Mouse (Mus musculus): ENCODE data around the gene 2810006K23Rik. TPM values are rescaled to one million over a fixed set of nuclear protein-coding genes. Genes with fewer than 3 reads are reported as not detected.
"Not testable (repeated sequence)": the region's sequence is repeated elsewhere in the genome, so short reads cannot be mapped to it uniquely, and the experiment has no call there.

2810006K23Rik gene
- 15.9 and 16.7 TPM in 2 replicates for polyA plus RNA-seq (2015; fragmentation: Nextera tagmentation; extraction: Ambion mirVana)

- H3K36me3 ChIP-seq, result peaks cover 9% of the 10 kb centered on the region; the same call in 1 of the 2 replicates
Measured at GRCm38 (mm10) chr5:124327510-124328364, at the start of gene 2810006K23Rik, which contains the start of gene Mphosph9. 2810006K23Rik (plus strand) TSS chr5:124328089. Mphosph9 (minus strand) TSS chr5:124327972.

GRCm38 (mm10) chr5:124282854-124283253, 45.0 kb upstream of the 2810006K23Rik start:
- H3K27ac ChIP-seq, result no peak overlapping the region
- H3K27me3 ChIP-seq, result no peaks in the 10 kb centered on the region
- H3K9me3 ChIP-seq, result no peaks in the 10 kb centered on the region; the same call in 1 of the 2 replicates
- no peak for ATAC-seq
- H3K9ac ChIP-seq (replicated peaks), result no peak overlapping the region
- peaks cover 80% of the 10 kb centered on the region for H3K36me3 ChIP-seq
- H3K4me3 ChIP-seq (replicated peaks), result no peak overlapping the region
- H3K4me1 ChIP-seq (replicated peaks), result no peaks in the 10 kb centered on the region
- 94% methylated on average over 2 of the region's 2 CpGs for WGBS
- no peak overlapping the region for H3K4me2 ChIP-seq (replicated peaks)

More at GRCm38 (mm10) chr5:124327510-124328364, at the start of gene 2810006K23Rik, which contains the start of gene Mphosph9:
- under 1% methylated on average over 72 of the region's 72 CpGs for WGBS
- H3K4me2 ChIP-seq (replicated peaks), result peak within 1 kb of the TSS; percentile 94
- peak within 1 kb of the TSS; percentile 75 for H3K9ac ChIP-seq (replicated peaks)
- H3K27me3 ChIP-seq, result no peaks in the 10 kb centered on the region
- no peaks in the 10 kb centered on the region for H3K9me3 ChIP-seq
- peak within 1 kb of the TSS; percentile 59 for H3K4me3 ChIP-seq (replicated peaks)
- peak; percentile 97 for ATAC-seq
- H3K27ac ChIP-seq, result peak within 1 kb of the TSS; percentile 96
- peaks cover 30% of the 10 kb centered on the region for H3K4me1 ChIP-seq (replicated peaks)

DNA sequence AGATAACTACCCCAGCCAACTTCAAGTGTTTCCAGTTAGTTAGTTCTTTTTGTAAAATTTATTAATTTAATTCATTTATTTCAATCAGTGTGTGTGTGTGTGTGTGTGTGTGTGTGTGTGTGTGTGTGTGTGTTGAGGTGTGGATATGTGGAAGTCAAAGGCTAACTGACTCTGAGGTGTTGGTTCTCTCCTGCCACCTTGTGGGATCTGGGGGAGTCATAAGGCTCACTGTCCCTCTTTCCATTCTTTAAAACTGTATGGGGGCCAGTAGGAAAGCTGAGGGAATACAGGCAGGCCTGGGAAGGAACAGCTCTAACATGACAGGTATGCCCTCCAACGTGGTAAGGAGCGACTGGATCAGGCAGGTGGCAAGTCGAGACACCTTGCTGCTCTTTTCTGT, 43.6 kb upstream of the 2810006K23Rik start:
- ATAC-seq, result no peak
- Histone ChIP-seq H3K4me1 (replicated peaks) (no peaks in the 10 kb centered on the region), H3K9ac (replicated peaks) (no peak overlapping the region), H3K27me3 (no peaks in the 10 kb centered on the region), H3K4me2 (replicated peaks) (no peak overlapping the region), H3K4me3 (replicated peaks) (no peak overlapping the region), H3K36me3 (peaks cover 81% of the 10 kb centered on the region), H3K27ac (no peak overlapping the region), H3K9me3 (no peaks in the 10 kb centered on the region; the same call in 1 of the 2 replicates)
- WGBS, result 79% methylated on average over 3 of the region's 3 CpGs

- H3K27me3 ChIP-seq, result no peaks in the 10 kb centered on the region
- no peak overlapping the region for H3K4me3 ChIP-seq (replicated peaks)
- H3K4me2 ChIP-seq (replicated peaks), result no peak overlapping the region
- H3K9me3 ChIP-seq, result no peaks in the 10 kb centered on the region; the same call in 1 of the 2 replicates
- H3K9ac ChIP-seq (replicated peaks), result no peak overlapping the region
- over 99% methylated on average over 6 of the region's 6 CpGs for WGBS
- H3K36me3 ChIP-seq, result peaks cover 87% of the 10 kb centered on the region
- no peak for ATAC-seq
- no peaks in the 10 kb centered on the region for H3K4me1 ChIP-seq (replicated peaks)
- H3K27ac ChIP-seq, result no peak overlapping the region
Measured at GRCm38 (mm10) chr5:124287616-124288247, 40.2 kb upstream of the 2810006K23Rik start.

- H3K4me3 ChIP-seq (replicated peaks), result no peak overlapping the region
- no peak overlapping the region for H3K4me2 ChIP-seq (replicated peaks)
- peaks cover 91% of the 10 kb centered on the region for H3K36me3 ChIP-seq
- no peaks in the 10 kb centered on the region; the same call in 1 of the 2 replicates for H3K9me3 ChIP-seq
- no peaks in the 10 kb centered on the region for H3K27me3 ChIP-seq
- no peak overlapping the region for H3K9ac ChIP-seq (replicated peaks)
- no peak overlapping the region for H3K27ac ChIP-seq
- no peaks in the 10 kb centered on the region for H3K4me1 ChIP-seq (replicated peaks)
- no peak for ATAC-seq
- WGBS, result 94% methylated on average over 4 of the region's 4 CpGs
Measured at GRCm38 (mm10) chr5:124290216-124290615, 37.7 kb upstream of the 2810006K23Rik start.

GRCm38 (mm10) chr5:124293967-124294366, 33.9 kb upstream of the 2810006K23Rik start:
- Histone ChIP-seq H3K27me3 (no peaks in the 10 kb centered on the region), H3K36me3 (peaks cover 91% of the 10 kb centered on the region), H3K9me3 (no peaks in the 10 kb centered on the region), H3K27ac (no peak overlapping the region), H3K9ac (replicated peaks) (no peak overlapping the region), H3K4me3 (replicated peaks) (no peak overlapping the region), H3K4me2 (replicated peaks) (no peak overlapping the region), H3K4me1 (replicated peaks) (no peaks in the 10 kb centered on the region)
- 96% methylated on average over 5 of the region's 5 CpGs for WGBS
- no peak for ATAC-seq

- 97% methylated on average over 4 of the region's 4 CpGs for WGBS
- H3K9ac ChIP-seq (replicated peaks), result no peak overlapping the region
- peaks cover 76% of the 10 kb centered on the region for H3K36me3 ChIP-seq
- H3K4me2 ChIP-seq (replicated peaks), result no peak overlapping the region
- no peak overlapping the region for H3K27ac ChIP-seq
- no peak for ATAC-seq
- no peaks in the 10 kb centered on the region for H3K4me1 ChIP-seq (replicated peaks)
- H3K27me3 ChIP-seq, result no peaks in the 10 kb centered on the region
- H3K9me3 ChIP-seq, result no peaks in the 10 kb centered on the region
- H3K4me3 ChIP-seq (replicated peaks), result no peak overlapping the region
Measured at GRCm38 (mm10) chr5:124296475-124296874, 31.4 kb upstream of the 2810006K23Rik start.

DNA sequence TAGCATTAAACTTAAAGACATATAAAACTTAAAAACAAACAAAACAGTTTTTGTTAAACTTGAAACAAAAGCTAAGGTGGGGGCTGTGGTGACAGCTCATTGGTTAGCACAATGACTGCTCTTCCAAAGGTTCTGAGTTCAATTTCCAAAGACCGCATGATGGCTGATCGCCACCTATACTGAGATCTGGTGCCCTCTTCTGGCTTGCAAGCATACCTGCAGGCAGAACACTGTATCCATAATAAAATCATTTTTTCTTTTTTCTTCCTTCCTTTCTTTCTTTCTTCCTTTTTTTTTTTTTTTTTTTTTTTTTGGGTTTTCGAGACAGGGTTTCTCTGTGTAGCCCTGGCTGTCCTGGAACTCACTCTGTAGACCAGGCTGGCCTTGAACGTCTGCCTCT, 28.6 kb upstream of the 2810006K23Rik start:
- peaks cover 66% of the 10 kb centered on the region for H3K36me3 ChIP-seq
- WGBS, result 67% methylated on average over 4 of the region's 4 CpGs
- not testable (repeated sequence) for H3K9ac ChIP-seq (replicated peaks); H3K27ac ChIP-seq; ATAC-seq; H3K4me2 ChIP-seq (replicated peaks); H3K4me1 ChIP-seq (replicated peaks); H3K4me3 ChIP-seq (replicated peaks); H3K9me3 ChIP-seq; H3K27me3 ChIP-seq

- Histone ChIP-seq H3K4me3 (replicated peaks) (no peak overlapping the region), H3K9ac (replicated peaks) (no peak overlapping the region), H3K9me3 (no peaks in the 10 kb centered on the region), H3K36me3 (peaks cover 63% of the 10 kb centered on the region), H3K4me1 (replicated peaks) (no peaks in the 10 kb centered on the region), H3K27me3 (no peaks in the 10 kb centered on the region), H3K4me2 (replicated peaks) (no peak overlapping the region), H3K27ac (no peak overlapping the region)
- WGBS, result 83% methylated on average over 4 of the region's 4 CpGs
- ATAC-seq, result no peak
Measured at GRCm38 (mm10) chr5:124300132-124300531, 27.8 kb upstream of the 2810006K23Rik start.

DNA sequence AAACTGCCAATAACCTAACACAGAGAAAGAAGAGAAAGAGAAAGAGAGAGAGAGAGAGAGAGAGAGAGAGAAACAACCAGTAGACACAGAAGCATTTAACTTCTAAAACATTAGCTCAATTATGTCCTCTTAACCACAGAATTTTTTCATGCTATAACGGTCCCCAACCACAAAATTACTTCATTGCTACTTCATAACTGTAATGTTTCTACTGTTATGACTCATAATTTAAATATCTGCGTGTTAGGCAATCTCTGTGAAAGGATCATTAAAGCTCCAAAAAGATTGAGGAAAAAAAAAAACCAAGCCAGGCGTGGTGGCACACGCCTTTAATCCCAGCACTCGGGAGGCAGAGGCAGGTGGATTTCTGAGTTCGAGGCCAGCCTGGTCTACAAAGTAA, 25.0 kb upstream of the 2810006K23Rik start:
- H3K36me3 ChIP-seq, result peaks cover 67% of the 10 kb centered on the region
- H3K4me1 ChIP-seq (replicated peaks); H3K4me3 ChIP-seq (replicated peaks); H3K27ac ChIP-seq; H3K9me3 ChIP-seq; ATAC-seq; H3K9ac ChIP-seq (replicated peaks); H3K27me3 ChIP-seq; H3K4me2 ChIP-seq (replicated peaks): not testable (repeated sequence)
- WGBS, result 92% methylated on average over 6 of the region's 6 CpGs

GRCm38 (mm10) chr5:124309155-124309554, 18.7 kb upstream of the 2810006K23Rik start:
- WGBS, result 70% methylated on average over 10 of the region's 10 CpGs
- ATAC-seq, result no peak
- H3K27me3 ChIP-seq, result no peaks in the 10 kb centered on the region

GRCm38 (mm10) chr5:124310091-124310490, 17.8 kb upstream of the 2810006K23Rik start:
- WGBS, result 95% methylated on average over 11 of the region's 11 CpGs
- Histone ChIP-seq H3K27me3 (no peaks in the 10 kb centered on the region), H3K4me3 (replicated peaks) (no peak overlapping the region), H3K9ac (replicated peaks) (no peak overlapping the region), H3K27ac (no peak overlapping the region), H3K4me1 (replicated peaks) (no peaks in the 10 kb centered on the region), H3K36me3 (peaks cover 83% of the 10 kb centered on the region), H3K4me2 (replicated peaks) (no peak overlapping the region), H3K9me3 (peaks cover 7% of the 10 kb centered on the region; the same call in 1 of the 2 replicates)
- no peak for ATAC-seq

More at GRCm38 (mm10) chr5:124309155-124309554, 18.7 kb upstream of the 2810006K23Rik start:
- Histone ChIP-seq H3K4me1 (replicated peaks) (no peaks in the 10 kb centered on the region), H3K9ac (replicated peaks) (no peak overlapping the region), H3K9me3 (peaks cover 7% of the 10 kb centered on the region; the same call in 1 of the 2 replicates), H3K36me3 (peaks cover 76% of the 10 kb centered on the region), H3K27ac (no peak overlapping the region), H3K4me3 (replicated peaks) (no peak overlapping the region), H3K4me2 (replicated peaks) (no peak overlapping the region)

Measured in midbrain, embryonic 13.5 days (tissue).